Mouse (Mus musculus): ENCODE results near the gene Myl7. TPM values are rescaled to one million over a fixed set of nuclear protein-coding genes. Genes with fewer than 3 reads are reported as not detected.

Gene Myl7
- total RNA-seq, 2 experiments from 2014 or later: not detected

- no peak for DNase-seq (ENCODE audit: low spot score in 2 of 2)
Measured at GRCm38 (mm10) chr11:5868324-5868723, 30.3 kb downstream of the Myl7 start.

- DNase-seq (ENCODE audit: low spot score in 2 of 2): no peak
Measured at GRCm38 (mm10) chr11:5867196-5867595, 31.4 kb downstream of the Myl7 start.

DNA sequence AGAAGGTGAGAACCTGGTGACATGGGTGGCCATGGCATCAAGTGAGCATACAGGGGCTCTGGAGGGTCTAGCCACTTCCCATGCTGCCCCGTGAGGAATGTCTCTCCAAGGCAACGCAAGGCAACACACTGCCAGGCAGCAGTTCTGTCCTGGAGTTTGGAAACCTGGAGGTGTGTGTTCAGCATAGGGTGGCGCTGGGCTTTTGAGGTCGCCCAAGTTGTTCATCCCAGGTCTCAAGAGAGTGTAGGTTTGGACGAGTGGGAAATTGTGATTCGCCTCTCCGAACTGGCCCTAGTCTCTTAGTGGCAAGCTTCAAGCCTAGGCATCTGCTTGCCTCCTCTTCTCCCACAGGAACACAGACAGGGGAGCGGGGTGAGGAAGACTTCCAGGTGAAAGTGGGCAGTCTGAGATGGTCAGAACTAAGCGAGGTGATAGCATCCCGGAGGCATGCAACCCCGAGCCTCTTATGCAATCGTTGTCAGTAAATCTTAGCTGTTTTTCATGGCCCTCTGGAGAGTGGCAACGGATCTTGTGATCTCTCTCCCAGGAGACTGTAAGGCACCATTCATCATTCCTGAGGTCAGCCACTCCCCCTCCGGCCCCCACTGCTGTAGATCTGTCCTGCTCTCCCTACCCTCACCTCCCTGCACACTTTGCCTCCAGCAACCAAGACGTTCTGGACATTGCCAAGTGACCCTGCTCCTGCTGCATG is 36.0 kb downstream of the Myl7 start:
- DNase-seq (ENCODE audit: low spot score in 2 of 2): no peak

GRCm38 (mm10) chr11:5861678-5862393 is 36.7 kb downstream of the Myl7 start, which contains the start of gene Aebp1:
Gene Aebp1 (plus strand): TSS chr11:5861947.
- DNase-seq (ENCODE audit: low spot score in 2 of 2): no peak

DNA sequence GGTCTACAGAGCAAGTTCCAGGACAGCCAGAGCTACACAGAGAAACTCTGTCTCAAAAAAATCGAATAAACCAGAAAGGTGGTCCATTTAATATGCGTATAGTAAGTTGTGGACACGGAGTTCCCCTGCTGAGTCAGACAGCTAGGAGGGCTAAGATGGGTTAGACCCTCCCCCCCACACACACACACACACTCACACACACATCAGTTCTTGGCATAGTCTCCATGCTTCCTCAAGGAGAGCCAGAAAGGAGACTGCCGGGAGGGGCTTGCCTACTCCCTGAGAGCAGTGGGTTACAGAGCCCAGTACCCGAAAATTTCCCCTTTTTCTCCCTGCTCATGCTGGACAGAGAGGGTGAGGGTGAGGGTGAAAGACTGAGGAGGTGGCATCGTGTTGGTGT is 37.9 kb downstream of the Myl7 start:
- no peak for DNase-seq (ENCODE audit: low spot score in 2 of 2)

GRCm38 (mm10) chr11:5859883-5860550 is 38.6 kb downstream of the Myl7 start:
- no peak for DNase-seq (ENCODE audit: low spot score in 2 of 2)

DNA sequence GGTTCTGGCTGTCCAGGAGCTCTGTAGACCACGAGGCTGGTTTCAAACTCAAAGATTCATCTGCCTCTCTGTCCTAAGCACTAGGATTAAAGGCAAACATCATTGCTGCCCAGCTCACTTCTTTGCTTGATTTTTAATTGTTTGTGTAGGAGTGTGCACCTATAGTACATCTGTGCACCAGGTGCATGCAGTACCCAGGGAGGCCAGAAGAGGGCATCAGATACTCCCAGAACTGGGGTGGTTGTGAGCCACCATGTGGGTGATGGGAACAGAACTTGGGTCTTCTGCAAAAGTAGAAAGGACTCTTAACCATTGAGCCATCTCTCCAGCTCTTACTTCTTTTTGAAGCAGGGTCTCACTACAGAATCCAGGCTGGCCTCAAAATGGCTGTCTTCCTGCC is 39.9 kb downstream of the Myl7 start:
- DNase-seq (ENCODE audit: low spot score in 2 of 2): no peak

- no peak for DNase-seq (ENCODE audit: low spot score in 2 of 2)
Measured at GRCm38 (mm10) chr11:5856479-5857130, 42.0 kb downstream of the Myl7 start.

DNA sequence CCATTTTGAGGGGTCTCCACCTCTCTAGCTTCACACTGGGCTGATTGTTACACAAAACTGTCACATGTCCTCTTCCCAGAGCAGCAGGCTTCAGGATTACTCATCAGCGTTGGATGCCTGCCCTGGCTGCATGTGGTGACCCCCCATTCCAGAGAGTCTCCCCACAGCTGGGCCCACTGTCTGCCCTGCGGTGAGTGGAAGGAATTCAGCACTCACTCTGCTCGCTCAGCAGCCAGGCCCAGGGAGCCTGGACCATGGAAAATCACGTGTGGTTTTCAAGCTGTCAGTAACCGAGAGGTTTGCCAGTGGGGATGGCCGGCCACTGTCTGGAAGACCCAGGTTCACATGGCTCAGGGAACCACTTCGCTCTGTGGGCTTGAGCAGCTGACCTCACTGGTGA is 42.7 kb downstream of the Myl7 start:
- peak in 1 of 2 experiments; percentile 41 for DNase-seq (ENCODE audit: low spot score in 2 of 2)

GRCm38 (mm10) chr11:5855481-5855880 is 43.1 kb downstream of the Myl7 start:
- no peak for DNase-seq (ENCODE audit: low spot score in 2 of 2)

GRCm38 (mm10) chr11:5852314-5852713 is 46.3 kb downstream of the Myl7 start:
- no peak for DNase-seq (ENCODE audit: low spot score in 2 of 2)

DNA sequence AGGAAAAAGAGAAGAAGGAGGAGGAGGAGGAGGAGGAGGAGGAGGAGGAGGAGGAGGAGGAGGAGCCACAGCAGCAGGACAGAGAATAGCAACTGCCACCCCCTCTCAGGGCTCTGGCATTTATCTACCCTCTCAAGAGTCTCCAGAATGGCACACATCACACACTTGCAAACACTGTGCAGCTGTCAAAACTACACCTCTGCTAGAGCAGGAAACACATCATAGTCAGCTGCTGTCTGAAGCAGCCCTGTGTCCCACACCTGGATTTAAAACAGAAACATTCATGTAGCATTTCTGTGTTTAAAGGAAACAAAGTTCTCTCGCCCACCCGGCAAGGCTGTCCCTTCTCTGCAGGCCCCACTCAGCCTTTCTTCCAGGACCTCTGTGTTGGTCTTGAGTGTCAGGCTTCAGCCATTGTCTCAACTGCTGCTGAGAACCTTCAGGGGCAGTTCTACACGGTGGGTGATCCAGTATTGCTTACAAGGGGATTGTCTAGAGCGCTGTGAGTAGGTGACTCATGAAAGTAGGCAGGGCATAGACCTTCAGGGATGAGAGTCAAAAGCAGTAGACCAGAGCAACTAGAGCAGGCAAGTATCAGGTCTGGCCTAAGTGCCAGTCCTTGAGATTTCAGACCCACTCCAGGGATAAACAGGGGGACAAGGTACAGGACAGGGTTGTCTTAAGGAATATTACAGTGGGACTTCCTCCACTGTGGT is 47.4 kb downstream of the Myl7 start:
- DNase-seq (ENCODE audit: low spot score in 2 of 2): no peak

GRCm38 (mm10) chr11:5850452-5850851 is 48.1 kb downstream of the Myl7 start:
- DNase-seq (ENCODE audit: low spot score in 2 of 2): no peak

DNA sequence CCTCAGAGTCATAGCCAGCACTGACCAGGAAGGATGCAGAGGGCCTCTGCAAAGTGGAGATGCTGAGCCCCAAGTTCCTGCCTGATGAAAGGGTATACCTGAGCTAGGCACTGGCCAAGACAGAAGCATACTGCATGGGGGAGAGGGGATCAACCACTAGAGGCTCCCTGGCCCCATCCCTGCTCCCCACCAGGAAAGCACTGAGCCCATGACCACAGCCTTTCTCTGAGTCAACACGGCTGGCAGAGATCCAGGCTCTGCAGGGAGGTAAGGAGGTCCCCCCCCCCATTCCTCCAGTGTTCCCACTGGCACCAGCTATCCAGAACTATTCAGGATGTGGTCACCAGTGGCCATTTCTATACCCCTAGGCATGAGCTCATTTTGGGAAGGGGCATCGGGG is 49.3 kb downstream of the Myl7 start:
- DNase-seq (ENCODE audit: low spot score in 2 of 2): no peak

DNA sequence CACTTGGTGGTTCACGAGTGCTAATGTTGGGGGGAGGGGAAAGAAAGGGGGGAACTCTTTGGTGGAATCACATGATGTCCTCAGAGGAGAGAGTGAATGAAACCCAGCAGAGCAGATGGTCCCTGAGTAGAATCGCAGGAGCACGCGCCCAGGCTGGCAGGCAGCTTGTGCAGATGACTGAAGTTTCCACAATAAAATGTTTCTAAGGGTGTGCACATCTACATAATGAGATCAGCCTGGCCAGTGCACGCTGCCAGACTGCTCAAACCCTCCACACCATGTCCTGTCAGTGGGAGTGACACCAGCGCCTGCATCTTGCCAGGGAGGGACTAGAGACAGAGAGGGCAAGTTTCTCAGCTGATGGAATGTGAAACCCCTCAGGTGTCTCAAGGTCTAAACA is 49.8 kb downstream of the Myl7 start:
- DNase-seq (ENCODE audit: low spot score in 2 of 2): peak; percentile 61 to 84

- no peak for DNase-seq (ENCODE audit: low spot score in 2 of 2)
Measured at GRCm38 (mm10) chr11:5846639-5847345, 51.8 kb downstream of the Myl7 start.
